Mouse (Mus musculus): ENCODE measurements around the gene Arhgef2.
"Not testable (repeated sequence)": the region's sequence is repeated elsewhere in the genome, so short reads cannot be mapped to it uniquely, and the experiment has no call there.

Arhgef2 gene

DNA sequence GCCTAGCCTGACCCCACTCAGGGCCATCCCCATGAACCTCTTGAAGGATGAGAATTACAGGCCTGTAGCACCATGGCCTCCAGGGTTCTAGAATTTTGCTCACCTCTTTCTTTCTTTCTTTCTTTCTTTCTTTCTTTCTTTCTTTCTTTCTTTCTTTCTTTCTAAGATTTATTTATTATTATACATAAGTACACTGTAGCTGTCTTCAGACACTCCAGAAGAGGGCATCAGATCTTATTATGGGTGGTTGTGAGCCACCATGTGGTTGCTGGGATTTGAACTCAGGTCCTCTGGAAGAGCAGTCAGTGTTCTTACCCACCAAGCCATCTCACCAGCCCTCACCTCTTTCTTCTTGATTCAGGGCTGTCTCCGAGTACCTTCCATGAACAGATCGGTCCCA, at the start of gene Arhgef2:
TSS of gene Arhgef2 (plus strand) at position 301 of the 400 bp plus-strand sequence.
- not testable (repeated sequence) for DNase-seq (ENCODE audit: low spot score)

DNA sequence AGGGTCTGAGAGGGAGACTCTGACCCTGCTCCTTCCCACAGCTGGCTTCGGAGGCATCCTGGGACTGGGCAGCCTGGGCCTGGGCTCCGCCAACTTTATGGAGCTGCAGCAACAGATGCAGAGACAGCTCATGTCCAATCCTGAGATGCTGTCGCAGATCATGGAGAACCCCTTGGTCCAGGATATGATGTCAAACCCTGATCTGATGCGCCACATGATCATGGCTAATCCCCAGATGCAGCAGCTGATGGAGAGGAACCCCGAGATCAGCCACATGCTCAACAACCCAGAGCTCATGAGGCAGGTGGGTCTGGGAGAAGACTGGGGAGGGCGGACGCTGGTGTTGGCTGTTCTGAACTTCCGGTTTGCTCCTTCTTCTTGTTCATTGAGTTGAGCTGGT, 49.1 kb upstream of the Arhgef2 start:
- DNase-seq (ENCODE audit: low spot score): no peak

DNA sequence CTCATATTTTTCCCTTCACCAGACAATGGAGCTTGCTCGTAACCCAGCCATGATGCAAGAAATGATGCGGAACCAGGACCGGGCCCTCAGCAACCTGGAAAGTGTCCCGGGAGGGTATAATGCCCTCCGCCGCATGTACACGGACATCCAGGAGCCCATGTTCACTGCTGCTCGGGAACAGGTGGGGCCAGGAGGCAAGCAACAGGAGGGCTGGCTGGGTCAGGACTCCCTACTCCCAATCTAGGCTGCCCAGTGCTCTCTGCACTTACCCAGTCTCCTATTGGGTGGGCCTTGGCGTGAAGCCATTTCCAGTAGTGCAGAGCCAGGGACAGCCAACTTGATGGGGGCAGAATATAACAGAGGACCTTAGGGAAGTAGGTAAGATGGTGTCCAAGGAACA, 46.2 kb upstream of the Arhgef2 start:
- no peak for DNase-seq (ENCODE audit: low spot score)

DNA sequence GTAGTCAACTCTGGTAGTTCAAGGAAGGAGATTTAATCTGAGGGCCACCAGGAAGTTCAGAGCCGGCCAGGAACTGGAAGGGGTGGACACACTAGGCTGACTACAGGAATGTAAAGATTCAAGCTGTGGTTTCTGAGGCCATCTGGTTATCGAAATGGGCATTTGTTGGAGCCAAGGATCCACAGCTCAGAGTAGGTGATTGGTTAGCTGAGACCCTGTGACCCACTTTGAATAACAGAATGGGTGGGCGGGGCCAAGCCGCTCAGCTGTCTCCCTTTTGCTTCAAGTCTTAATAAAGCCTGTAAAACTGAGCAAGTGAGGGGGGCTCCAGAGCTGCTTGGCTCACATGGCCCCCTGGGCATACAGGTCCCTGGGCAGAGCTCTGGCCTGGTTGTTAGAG, 43.8 kb upstream of the Arhgef2 start:
- no peak for DNase-seq (ENCODE audit: low spot score)

DNA sequence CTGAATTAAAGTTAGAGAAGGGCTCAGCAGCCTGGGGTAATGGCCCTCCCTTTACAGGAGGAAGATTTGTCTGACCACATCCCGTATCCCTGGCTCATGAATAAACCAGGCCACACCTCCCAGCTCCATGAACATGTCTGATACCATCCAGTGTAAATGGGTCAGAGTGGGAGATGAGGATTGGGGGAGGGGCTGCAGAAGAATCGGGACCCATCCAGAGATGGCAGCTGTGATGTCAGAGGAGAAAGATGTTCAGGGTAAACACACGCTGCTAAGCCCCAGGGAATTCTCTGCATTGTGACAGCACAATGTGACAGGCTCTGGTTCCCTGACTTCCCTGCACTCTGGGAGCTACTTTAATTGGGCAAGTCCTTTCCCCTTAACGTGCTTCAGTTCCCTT, 42.3 kb upstream of the Arhgef2 start:
- no peak for DNase-seq (ENCODE audit: low spot score)

DNA sequence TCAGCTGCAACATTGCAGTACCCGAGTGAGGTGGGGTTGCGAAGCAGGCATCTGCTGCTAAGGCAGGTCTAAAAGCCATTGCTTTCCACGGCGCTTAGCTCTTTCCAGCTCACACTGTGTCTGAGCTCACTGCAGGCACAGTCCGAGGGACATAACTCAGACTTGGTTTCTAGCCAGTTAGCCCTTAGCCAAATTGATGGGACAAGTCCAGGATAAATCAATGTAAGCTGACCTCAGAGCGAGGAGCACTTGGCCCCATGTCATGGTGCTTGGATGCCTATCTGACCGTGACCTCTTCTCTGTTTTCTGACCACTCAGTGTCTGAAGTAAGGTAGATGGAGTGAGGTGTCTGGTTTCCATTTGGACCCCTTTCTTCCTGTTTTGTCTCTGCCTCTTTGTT, 41.8 kb upstream of the Arhgef2 start:
- no peak for DNase-seq (ENCODE audit: low spot score)

DNA sequence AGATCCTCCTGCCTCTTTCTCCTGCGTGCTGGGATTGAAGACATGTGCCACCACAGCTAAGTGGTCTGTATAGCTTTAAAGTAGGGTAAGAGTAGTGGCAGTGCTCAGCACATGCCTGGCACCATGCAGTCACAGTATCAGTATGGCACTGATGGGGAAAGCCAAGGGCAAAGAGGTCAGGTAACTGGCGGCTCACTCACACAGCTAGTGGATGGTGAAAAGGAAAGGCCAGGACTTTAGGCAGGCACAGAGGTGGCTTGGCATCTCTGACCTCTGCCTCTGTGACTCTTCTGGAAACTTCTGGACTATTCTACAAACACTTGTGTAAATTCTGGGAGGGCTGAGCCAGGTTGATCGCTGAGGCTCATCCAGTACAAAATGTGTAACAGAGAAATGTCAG, 39.6 kb upstream of the Arhgef2 start:
- no peak for DNase-seq (ENCODE audit: low spot score)

DNA sequence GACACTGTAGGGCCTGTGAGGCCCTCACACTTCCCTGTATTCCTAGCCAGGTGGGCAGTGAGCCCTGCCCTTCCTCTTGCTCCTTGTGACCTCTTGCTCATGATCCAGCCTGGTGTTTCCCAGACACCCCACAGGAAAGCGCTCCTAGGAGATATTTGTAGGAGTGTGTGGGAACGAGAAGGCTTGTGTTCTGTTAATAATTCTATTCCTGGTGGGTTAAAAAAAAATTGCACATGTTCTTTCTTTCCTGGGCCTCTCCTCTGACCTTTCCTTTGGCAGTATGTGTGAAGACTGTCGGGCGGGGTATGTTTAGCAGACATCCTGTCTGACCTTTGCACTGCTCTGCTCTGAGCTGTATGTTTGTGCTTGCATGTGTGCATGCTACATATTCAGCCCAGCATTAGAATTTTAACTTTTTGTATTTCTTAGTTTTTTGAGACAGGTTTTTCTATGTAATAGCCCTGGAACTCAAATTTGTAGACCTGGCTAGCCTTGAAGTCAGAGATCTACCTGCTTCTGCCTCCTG, 39.2 kb upstream of the Arhgef2 start:
- no peak for DNase-seq (ENCODE audit: low spot score)

DNA sequence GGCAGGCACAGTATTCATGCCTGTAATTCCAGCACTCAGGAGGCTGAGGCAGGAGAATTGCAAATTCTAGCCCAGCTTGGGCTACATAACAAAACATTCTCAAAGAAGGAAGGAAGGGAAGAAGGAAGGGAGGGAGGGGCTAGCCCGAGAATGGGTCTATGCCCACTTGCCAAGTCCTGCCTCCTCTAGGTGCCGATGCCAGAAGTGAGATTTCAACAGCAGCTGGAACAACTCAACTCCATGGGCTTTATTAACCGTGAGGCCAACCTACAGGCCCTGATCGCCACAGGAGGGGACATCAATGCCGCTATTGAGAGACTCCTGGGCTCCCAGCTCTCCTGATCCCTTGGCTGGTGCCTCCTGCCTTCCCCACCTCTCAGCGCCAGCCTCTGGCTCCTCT, 37.9 kb upstream of the Arhgef2 start:
- peak; percentile 64 for DNase-seq (ENCODE audit: low spot score)

DNA sequence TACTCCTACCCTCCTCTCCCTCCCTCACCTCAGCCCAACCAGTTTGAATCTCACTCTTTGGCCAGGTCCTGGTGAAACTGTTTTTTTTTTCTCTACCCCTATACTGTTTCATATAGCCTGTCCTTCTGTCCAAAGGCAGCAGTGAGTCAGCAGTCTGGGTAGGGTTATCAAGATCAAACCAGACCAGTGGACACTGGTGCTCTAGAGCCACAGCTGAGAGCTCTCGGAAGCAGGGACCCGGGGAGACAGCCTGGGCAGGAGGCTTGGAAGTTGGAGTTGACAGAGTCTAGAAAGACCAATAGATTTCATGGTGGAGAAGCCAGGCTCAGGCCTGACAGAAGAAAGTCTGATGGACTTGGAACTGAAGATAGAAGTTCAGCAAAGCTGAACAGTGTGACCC, 37.2 kb upstream of the Arhgef2 start:
- DNase-seq (ENCODE audit: low spot score): no peak

DNA sequence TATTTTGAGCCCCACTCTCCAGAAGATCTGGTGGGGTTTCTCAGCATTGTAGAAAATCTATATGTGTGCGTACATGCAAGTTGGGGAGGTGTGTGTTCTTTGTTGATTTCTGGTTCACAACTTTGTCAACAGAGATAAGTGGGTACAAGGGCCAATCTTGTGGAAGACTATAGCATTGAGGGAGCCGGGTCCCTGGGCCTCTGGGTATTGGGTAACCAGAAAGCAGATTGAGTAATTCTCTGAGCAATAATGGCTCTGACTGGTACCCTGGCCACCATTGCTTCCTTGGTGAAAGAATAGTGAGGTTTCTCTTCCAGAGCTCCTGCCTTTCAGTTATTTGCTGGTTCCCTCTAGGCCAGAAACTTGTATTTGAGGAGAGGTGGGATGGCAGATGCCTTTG, 36.7 kb upstream of the Arhgef2 start:
- DNase-seq (ENCODE audit: low spot score): no peak

DNA sequence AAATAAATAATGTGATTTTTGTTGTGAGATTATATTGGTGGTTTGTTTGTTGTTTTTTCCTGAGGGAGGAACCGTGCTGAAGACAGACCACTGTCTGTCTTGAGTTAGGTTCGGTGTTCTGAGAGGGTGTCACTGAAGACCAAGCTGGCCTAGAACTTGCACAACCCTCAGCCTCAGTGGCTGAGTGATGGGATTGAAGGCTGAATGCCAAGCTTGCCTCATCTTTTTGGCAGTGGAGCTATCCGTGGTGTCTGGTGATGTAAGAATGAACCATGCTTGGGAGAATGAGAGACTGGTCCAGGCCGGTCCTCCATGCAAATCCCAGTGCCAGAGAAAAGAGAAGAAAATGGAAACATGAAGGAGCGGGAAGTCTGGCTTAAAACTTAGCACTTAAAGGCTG, 36.1 kb upstream of the Arhgef2 start:
- DNase-seq (ENCODE audit: low spot score): peak; percentile 69

DNA sequence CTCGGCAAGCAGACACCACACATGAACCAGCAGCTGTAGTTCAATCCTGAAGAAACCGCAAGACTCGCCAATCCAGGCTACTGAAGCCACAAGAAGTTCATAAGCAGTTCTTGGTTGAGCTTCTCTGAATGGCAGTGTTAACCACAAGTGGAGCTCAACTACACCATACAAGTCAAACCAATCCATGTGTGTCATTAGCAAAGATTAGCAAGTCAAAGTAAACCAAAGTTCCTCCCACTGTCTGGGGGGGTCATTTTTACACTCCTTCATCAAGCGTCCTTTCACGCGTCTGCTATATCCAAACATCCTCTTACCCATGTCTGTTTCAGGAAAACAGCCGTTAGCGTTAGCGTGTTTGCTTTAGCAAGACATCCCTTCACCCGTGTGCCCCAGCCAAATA, 35.4 kb upstream of the Arhgef2 start:
- no peak for DNase-seq (ENCODE audit: low spot score)

DNA sequence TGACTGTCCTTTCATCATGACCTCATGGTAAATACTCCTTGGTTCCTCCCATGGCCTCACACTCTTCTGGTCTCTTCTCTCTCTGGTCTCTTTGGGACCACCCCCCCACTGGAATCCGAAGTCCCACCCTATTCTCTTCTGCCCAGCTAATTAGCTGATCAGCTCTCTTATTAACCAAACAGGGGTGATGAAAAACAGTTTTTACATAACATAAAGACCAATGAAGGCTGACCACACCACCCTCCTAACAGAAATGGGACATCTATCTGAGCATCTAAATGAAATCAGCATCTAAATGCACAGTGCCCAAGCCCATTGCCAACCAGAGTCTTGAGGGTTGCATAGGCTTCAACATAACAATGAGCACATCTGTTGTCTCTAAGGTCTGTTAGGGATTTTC, 33.9 kb upstream of the Arhgef2 start:
- DNase-seq (ENCODE audit: low spot score): no peak

DNA sequence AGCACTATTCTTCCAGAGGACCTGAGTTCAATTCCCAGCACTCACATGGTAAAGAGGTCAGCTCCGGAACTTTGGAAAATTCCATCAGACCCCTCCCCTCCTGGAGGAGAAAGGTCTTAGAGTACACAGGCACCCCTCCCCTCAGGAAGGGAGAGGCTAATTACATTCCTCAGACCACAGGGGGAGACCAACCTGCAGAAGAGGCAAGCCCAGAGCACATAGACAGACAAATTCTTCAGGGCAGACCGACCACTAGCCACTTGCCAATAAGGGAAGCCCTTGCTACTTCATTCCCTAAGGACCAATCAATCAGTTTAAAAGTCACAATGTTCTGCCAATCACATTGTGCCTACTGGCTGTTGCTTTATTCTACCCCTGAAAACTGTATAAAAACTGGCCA, 32.9 kb upstream of the Arhgef2 start:
- no peak for DNase-seq (ENCODE audit: low spot score)

DNA sequence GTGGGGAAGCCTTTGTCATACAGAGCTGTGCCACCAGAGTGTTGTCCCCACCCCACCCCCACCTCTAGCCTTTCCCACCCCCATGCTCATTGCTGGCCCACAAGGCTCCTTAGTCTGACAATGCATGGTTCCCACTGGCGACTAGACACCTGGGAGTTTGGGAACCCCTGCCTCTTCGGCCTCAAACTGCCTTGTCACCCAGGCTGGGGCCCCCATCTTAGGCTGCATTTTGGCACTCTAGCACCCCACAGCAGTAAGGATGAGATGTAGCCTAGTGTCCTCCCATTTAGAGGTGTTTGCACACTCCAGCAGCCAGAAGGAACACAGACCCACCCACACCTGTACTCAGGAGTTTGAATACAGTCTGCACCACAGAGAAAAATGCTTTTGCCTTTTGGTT, 32.0 kb upstream of the Arhgef2 start:
- DNase-seq (ENCODE audit: low spot score): no peak

DNA sequence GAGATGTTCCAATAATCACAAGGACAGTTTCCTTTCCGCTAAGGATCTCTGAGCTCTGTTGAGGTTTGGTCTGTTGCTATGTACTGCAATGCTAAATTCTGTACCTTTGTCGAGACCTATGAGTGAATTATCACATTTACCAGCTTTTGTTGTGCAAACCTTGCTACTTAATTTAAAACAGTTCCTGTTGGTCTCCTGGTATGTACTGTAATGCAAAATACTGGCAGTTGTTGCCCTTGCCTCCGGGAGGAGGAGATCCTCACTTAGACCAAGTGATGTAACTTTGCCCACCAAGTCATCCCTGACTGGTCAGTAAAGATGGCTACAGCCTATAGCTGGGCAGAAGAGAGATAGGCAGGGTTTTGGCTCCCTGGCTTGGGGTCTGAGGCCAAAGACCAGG, 30.2 kb upstream of the Arhgef2 start, which contains the start of gene Ssr2:
TSS of gene Ssr2 (plus strand) at position 337 of the 400 bp plus-strand sequence.
- DNase-seq (ENCODE audit: low spot score): no peak

DNA sequence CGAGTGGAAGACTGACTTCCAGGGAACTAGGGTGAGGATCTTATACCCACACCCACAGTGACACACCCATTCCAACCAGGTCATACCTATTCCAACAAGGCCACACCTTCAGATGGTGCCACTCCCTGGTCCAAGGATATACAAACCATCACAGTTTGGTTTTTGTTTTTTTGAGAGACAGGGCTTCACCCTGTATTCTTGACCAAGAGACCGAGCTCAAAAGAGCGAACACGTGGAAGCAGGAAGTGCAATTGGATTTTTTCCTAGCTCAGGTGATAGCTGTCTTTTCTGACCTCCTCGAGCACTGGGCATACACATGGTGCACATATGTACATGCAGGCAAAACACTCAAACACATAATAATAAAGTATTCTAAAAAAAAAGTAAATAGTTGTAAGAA, 27.9 kb upstream of the Arhgef2 start:
- DNase-seq (ENCODE audit: low spot score): not testable (repeated sequence)

DNA sequence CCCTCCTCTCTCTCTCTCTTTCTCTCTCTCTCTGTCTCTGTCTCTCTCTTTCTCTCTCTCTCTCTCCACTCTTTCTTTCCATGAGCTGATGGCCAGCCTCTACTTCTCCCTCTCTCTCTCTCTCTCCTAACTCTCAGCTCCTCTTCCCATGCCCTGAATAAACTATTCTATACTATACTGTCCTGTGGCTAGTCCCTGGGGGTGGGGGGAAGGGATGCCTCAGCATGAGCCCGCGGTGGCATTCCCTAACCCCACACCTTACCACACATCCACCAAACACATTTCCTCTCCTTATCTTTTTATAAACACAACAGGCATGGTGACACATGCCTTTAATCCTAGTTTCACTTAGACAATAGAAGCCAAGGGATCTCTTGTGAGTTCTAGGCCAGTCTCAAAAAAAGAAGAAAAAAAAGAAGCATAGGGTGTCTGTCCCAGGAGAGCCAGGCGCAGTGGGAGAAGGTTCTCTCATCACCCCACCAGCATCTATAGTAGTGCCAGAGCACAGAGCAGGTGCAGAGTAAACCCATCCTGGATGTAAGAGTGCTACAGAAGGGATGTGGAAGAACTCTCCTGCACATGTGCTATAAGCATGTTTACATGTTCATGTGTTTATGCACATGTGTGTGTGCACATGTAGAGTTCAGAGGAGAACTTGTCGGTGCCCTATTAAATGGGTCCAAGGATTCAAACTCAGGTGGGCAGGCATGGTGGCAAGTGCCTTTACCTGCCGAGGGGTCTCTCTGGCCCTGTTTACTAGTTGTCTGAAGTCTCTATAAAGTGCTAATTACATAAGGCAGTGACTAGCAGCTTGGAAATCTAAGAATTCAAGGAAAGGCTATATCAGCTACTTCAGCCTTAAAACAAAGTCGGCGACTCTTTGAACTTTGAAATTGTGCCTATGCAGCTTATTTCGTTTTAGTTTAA, 27.0 kb upstream of the Arhgef2 start:
- no peak for DNase-seq (ENCODE audit: low spot score)

DNA sequence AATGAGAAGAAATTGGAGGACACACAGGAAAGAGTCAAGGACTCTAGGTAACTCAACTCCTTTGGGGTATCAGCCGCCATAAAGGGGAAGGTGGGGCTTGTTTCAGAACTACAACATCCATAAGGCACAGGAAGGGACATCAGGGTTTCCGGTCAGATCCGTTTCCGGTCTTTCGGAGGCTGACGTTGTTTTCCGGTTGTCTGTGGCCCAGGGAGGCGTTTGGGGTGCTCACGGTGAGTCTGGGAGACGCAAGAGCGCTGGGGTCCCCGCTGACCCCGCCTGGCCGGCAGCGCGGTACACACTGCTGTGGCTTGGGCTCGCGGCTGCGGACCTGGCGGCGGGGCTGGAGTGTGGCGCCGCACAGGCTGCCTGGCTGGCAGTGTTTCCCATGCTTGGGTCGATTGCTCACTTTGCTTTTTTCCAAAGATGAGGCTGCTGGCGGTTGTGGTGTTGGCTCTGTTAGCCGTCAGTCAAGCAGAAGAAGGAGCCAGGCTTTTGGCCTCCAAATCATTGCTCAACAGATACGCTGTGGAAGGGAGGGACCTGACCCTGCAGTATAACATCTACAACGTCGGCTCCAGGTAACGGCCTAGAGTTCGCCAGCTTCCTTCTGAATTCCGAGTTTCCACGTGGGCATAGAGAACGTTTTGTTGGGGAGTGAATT, 26.2 kb upstream of the Arhgef2 start:
- peak; percentile 87 for DNase-seq (ENCODE audit: low spot score)

DNA sequence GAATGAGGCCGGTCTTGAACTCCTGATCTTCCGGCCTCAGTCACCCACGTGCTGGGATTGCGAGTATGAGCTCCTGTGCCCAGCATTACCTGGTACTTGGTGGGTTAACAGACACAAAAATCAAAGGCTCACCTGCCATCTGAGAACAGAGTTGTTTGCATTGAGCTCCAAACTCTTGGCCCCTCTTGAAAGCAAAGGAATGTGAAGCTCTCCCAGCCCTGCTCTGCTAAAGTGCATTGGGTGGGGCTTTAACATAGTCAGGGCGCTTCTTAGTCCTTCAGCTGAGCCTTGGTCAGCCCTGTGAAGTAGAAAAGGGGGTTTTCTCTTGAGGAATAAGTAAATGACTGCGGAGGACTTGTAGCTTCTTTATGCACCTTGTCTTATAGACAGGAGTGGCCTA, 20.0 kb upstream of the Arhgef2 start:
- DNase-seq (ENCODE audit: low spot score): no peak

DNA sequence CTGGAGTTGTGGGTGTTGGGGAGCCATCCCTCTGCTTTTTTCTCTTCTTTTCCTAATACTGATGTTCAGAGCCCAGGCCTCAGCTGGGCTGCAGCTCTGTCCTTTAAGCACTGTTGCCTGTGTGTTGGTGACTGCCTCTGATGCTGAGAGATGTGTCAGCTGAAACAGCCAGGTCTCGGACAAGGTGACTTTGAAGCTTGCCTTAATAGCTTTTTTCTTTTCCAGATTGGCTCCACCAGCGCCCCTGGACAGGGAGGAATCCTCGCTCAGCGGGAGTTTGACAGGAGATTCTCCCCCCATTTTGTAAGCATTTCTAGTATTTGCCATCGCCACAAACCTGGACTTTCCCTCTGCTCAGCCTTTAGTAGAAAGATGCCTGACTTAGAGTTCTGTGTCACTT, 19.1 kb upstream of the Arhgef2 start:
- no peak for DNase-seq (ENCODE audit: low spot score)

DNA sequence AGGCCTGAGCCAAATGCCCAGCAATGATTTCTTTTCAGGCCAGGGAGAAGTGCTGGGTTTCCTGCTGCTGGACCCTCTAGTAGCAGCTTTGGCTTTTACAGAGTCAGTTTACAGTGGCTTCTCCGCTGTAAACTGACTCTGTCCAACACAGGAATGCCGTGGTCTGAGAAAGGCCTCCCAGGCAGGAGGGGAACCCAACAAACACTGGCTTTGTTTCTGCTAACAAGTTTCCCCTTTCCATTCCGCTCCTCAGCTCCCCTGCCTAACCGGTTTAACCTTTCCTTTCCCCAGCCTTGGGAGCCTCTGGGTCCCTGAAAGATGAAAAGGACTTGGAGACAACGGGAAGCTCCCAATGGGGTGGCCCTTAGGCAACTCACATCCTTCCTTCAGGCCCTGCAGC, 15.5 kb upstream of the Arhgef2 start:
- DNase-seq (ENCODE audit: low spot score): no peak
